Mouse (Mus musculus): ENCODE results near the gene Sec1.

The Sec1 gene

DNA sequence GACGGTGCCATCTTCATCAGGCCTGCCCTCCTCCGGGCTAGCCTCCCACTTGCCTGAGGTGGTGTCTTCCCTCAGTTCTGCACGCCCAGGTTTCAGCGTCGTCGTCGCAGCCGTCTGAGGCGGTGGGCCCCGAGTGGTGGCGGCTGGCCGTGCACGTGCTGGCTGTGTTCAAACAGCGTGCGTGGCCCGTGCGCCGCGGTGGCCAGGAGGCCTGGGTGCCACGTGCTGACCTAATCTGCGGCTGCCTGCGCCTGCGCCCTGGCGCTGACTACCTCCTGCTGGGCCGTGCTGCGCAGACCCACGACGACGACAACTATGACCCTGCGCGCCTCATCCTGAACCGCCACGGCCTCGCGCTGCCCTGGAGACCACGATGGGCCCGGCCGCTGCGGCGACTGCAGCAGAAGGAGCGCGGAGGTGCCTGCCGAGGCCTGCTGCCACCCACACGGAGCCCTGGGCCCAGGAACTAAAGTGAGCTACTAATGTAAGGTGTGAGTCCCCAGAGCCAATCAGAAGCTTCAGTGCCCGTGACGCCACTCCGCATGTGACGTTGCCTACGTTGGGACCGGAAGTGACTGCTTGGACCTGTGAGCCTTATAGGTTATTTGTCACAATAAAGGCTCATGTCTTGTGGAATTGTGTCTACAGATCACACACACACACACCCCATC lies at the start of gene Sec1:
Sec1 (minus strand) TSS at position 482 of the 671 bp plus-strand sequence.
- no peak for DNase-seq

DNA sequence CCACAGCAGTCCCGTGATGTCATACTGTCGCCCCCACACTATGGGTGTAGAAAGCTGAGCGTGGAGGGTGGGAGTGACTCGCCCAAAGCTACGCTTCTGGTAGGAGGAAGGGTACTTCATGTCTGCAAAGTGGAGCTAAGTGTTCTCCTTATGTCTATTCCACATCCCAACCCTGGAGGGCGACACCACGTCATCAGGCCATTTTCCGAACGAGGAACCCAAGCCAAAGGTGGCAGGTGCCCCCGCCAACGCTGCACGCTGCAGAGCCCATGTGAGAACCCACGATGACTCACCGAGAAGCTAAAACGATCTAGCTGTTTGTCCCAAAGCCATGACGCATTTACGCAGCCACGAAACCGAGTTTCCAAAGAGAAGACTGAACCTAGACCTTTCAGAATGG lies 48.1 kb upstream of the Sec1 start:
- no peak for DNase-seq

DNA sequence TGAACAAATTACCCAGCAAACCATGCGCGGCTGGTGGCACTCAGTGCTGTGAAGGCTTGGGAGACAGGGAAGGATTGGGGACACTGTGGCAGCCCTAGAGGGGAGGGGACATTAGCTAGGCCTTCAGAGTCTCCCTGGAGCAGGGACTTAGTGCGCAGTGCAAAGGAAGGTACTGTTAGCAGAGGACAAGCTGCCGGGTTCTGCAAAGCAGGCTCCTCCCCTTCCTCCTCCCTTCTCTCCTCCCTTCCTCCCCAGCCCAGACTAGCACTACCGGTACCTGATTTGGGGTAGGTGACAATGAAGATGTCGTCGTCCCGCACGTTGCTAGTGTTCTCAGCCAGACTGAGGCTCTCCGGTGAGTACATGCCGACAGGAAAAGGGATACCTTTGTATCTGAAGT lies 47.6 kb upstream of the Sec1 start:
- peak; percentile 37 to 44 for DNase-seq

DNA sequence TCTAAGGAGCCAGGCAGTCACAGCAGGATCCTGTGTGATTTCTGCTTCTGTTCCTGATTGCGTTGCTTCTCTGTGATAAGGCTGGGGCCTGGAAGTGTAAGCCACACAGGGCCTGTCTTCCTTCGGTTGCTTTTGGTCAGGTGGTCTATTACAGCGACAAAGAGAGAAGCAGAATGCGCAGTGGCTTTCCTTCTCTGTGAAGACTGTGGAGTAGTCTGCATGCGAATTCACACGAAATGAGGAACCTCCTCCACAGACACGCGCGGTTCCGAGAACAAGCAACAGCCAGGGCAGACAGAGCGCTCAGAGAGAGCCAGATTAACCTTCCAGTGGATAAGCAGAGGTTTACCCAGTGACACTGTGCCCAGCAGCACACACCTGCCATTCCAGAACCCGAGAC lies 47.1 kb upstream of the Sec1 start:
- DNase-seq, result no peak

DNA sequence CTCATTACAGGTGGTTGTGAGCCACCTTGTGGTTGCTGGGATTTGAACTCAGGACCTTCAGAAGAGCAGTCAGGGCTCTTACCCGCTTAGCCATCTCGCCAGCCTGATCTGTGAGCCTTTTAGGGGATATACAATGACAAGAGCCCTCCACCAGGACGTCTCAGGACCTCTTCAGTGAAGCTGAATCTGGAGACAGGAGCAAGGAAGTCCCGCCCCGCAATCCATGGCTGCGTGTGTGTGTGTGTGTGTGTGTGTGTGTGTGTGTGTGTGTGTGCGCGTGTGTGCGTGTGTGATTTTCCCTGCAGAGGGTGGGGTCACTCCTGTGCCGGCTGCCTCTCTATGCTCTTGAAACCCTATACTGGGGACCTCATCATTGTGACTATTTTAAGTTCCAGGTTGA lies 45.6 kb upstream of the Sec1 start:
- no peak for DNase-seq

DNA sequence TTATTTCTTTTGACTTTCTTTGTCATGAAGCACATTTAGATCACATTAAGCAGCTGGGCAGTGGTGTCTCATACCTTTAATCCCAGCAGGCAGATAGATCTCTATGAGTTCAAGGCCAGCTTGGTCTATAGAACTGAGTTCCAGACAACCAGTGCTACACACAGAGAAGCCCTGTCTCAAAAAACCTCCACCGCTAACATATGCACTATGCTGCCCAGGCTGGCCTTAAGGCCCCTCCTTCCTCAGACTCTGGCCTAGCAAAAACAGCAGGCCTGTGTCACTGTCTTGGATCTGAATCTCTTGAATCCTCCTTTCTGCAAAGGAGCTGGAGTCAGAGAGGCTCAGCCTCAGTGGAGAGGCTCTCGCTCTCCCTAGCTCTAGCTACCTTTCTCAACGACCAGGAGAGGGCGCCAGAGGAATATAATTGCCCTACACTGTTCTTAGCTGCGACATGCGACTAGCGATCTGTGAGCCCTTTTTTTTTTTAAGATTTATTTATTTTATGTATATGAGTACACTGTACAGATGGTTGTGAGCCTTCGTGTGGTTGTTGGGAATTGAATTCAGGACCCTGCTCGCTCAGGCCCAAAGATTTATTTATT lies 45.1 kb upstream of the Sec1 start:
- DNase-seq, result peak; percentile 50 to 83

DNA sequence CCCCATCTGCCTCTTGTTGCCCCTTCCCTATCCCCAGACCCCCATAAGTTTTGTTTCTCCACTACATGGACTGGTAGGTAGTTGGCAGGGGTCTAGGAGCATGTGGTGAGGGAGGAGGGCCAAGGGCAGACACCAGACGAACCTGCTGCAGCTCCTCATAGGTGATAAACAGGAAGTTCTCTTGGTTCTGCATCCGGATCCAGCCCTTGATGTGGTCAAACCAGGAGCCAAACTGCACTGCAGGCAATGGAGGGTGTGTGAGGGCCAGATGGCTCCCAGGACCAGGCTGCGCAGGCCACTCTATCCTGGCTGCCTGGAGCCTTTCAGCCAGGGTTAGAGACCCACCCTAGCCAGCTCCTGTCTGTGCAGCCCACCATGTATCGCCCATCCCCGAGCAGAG lies 39.3 kb upstream of the Sec1 start:
- DNase-seq, result no peak

DNA sequence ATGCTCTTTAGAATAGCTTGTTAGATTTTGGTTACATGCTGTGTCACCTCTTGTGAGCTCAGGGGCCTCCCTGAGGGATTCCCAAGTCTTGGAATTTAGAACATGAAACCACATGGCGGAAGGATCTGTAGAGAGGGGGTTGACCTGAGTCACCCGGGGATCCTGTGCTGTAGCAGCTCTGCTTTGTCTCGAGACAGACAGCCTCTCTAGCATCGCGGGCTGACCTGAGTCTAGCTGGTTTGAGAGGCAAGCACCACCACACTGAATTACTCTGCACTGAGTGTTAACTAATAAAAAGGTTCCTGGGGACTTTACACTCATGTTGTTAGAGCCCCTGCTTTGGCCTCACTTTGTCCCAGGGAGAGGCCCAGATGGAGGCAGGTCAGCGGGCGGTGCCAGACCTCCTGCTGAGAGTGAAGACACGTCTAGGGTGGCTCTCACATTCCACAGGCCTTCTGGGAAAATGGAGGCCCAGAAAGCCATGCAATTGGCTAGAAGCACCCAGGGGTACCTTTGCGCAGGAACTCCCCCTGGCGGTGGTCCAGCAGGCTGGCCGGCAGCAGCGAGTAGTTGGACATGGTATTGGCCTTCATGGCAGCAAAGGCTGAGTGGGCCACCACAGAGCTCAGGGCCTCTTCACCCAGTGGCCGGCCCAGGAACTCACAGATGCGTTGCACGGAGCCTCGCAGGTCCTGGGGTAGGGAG lies 36.7 kb upstream of the Sec1 start:
- DNase-seq, result no peak

DNA sequence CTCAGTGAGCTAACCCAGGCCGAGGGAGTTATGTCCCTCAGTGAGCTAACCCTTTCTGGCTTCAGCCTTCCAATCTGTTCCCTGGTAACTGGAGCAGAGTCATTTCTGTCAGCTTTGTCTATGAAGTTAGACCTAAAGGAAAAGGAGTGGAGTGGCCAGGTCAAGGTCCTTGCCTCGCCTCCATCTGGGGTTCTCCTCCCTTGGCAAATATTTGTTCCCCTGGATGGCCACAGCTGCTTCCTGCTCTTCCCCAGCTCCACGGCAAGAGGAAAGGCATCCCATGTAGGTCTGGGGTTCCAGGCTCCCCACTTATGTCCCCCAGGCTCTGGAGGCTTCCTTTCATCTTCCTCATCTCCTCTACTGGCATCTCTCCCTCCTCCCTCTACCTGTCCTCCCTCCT lies 33.4 kb upstream of the Sec1 start:
- DNase-seq, result no peak

DNA sequence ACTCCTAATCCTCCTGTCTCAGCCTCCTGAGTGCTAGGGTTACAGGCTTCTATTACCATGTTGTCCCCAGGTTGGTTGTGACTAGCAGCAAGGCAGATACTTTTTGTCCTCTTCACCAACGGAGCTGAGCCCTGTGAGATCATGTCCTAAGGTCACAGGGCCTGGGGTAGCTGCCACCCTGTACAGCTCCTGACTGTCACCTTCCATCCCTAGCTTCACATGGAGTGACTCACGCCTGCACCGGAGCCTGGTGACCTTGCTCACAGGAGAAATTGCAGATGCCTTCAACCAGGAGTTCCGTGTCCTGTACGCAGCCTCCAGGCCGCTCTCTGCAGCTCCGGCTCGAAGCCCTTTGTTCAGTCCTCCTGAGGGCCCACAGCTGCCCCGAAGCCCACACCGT lies 32.2 kb upstream of the Sec1 start:
- no peak for DNase-seq

DNA sequence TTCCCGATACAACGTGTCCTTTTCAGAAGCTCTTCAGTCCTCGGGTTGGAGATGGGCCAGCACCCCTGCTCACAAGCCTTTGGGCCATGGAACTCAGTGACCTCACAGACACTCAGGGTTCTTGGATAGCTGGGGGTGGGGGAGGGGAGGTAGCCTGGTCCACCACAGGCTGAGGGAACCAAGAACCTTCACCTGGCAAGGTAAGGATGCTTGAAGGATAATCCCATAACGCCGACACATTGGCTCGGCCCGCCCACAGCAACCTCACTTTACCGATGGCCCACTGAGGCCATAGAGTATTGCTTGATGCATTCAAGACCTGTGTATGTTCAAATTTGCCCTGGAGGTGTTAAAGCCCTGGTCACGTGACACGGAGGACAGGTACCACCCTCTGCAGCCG lies 31.5 kb upstream of the Sec1 start, which contains the start of gene Spaca4:
Spaca4 (minus strand) TSS at position 101 of the 400 bp plus-strand sequence.
- no peak for DNase-seq

DNA sequence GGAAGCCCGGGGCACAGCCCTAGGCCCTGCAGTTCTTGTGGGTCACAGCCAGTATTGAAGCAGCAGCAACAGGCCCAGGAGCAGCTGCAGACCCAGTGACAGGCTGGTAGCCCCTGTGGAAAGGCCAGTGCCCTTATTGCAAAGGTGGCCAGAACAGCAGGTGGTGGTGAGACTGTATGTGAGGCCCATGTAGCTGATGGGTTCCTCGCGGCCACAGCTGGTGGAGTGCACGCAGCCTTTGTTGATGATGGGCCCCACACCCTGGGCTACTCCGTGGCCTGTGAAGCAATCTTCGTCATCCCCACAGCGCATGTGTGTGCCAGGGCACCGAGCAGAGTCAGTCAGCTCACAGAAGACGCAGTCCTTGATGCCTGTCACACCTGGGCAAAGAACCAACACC lies 30.9 kb upstream of the Sec1 start:
- DNase-seq, result no peak

DNA sequence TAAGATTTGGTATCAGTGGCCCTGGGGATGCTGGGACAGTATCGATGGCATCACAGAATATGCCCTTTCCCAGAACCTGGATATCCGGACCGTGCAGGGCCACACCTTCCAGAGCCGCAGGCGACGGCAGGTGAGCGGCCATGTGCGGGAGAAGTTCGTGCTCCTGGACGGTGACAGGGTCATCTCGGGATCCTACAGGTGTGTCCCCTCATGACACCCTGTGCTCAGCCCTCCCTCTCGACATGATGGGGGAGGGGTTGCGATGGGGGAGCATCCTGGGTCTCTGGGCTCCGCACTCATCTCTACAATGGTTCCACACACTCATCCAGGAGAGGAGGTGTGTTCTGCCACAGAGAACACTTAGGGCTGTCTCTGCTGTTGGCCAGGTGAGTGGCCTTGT lies 29.6 kb upstream of the Sec1 start:
- no peak for DNase-seq

DNA sequence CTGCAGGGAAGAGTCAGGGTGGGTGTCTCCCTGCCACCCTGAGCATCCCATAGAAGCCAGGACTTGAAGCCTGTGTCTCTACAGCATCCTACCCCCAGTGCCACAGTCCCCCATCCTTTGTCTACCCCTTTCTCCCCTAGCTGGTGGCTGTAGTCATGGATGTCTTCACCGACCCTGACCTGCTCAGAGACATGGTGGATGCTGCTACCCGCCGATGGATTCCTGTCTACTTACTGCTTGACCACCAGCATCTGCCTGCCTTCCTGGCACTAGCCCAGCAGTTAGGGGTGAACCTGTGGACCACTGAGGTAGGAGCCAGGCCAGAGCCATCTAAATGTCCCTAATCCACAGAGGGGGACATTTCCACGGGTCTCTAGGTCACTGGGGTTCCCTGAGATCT lies 29.1 kb upstream of the Sec1 start:
- no peak for DNase-seq

DNA sequence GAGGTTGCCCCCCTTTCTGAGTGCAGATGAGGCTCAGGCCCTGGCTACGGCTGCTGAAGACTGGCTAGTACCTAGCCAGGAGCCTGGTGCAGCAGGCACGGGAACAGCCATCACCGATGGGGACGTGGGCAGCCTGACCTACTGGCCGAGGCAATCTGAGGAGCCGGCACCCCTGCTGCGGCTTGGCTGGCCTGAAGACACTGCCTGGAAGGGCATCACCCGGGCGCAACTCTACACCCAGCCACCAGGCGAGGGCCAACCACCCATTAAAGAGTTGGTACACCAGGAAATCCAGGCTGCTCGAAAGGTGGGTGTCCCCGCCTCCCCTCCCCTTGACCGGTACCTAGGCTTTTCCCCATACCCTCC lies 28.1 kb upstream of the Sec1 start:
- DNase-seq, result no peak

DNA sequence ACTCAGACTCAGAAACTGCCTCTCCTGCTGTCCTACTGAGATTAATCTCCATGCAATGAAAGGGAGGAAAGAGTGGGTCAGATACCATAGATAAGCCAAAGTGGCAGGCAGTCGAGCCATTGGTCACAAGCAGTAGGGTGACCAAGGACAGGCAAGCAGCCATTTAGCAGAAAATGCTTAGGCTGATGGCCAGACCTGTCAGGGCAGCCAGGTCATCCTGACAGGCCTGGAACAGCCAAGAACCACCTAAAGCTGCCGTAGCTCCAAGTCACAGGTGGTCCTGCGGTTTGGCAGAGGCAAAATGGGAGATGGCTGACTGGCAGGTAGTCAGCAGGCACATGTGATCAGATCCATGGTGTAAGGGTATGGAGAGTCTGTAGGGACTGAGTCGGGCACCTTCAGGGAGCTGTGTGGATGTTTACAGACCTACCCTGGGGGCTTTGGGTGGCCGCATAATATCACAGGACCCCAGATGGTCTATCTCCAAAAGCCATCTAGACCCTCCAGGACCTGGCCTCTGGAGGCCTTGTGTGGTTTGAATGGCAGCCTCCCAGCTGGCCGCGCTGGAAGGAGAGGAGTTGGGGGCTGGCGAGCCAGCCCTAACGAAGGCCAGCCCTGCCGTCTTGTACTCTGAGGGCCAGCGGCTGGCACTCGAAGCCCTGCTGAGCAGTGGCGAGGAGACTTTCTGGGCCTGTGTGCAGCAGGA lies 27.6 kb upstream of the Sec1 start:
- no peak for DNase-seq

DNA sequence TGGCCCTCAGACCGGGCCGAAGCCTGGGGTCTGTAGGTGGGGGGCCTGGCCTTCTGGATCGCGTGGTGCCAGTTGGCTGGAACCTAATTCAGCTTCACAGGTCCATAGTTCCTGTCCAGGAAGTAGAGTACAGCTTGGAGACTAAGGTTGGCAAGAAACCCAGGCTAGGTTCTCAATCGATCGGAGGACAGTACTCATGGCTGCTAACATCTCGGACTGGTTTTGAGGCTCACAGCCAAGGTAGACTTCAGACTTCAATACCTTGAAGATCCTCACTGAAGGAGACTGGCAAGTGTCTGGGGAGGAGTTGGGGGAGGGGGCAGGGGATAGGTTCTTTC lies 27.0 kb upstream of the Sec1 start:
- no peak for DNase-seq

DNA sequence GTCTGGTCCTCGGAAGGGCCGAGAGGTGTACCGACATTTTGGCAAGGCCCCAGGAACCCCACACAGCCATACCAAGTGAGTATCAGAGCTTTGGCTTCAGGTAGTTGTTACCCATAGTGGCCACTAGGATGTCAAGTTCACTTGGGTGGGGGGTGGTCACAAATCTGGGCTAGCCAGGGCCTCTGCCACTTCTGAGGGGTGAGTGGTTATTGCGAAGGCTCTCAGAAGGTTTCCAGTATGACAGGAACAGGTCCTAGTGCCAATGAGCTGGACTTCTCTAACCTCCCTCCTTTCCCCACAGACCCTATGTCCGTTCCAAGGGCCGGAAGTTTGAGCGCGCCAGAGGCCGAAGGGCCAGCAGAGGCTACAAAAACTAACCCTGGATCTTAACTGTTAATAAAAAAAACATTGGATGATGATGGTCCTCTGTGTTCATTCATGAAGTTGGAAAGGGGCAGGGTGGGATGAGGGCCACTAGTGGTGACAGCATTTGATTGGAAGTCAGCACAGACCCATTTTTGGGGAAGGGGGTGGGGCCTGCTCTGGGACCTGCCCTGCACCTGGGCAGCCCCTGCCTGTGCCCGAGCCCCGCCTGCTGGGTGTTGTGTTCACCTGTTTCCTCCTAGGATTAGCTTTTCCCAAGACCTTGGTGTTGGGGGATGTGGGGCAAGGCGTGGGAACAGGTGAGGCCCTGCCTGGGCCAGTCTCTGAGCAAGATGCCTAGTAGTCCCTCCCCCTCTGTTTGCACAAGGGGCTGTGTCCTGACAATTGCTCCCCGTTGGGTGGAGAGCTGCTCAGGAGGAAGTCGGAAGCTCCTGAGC lies 26.4 kb upstream of the Sec1 start, which contains the start of gene Fam83e:
Fam83e (plus strand) TSS at position 800 of the 821 bp plus-strand sequence.
- no peak for DNase-seq

DNA sequence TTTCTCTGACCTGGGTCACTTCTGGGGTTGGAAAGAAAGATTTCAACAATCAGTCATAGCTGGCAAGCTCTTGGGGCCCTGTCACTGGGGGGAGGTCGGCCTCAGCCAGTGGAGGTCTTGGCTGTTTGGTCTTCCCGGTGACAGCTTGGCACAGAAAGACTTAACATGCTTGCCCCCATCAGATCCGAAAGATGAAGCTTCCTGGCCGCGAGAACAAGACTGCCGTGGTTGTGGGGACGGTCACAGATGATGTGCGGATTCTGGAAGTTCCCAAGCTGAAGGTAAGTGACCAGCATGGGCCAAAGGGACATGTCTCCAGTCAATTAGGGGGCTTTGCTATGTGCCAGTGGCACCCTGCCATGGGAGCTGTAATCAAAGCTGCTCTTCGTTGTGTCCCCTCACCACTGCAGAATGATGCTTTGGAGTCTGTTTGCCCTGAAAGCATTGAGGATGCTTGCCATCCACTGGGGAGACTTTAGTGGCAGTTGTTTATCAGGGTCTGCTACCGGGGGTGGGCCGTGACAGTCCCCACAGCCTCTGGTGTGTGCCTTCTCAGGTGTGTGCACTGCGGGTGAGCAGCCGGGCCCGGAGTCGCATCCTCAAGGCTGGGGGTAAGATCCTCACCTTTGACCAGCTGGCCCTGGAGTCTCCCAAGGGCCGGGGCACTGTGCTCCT lies 25.7 kb upstream of the Sec1 start:
- DNase-seq, result no peak

DNA sequence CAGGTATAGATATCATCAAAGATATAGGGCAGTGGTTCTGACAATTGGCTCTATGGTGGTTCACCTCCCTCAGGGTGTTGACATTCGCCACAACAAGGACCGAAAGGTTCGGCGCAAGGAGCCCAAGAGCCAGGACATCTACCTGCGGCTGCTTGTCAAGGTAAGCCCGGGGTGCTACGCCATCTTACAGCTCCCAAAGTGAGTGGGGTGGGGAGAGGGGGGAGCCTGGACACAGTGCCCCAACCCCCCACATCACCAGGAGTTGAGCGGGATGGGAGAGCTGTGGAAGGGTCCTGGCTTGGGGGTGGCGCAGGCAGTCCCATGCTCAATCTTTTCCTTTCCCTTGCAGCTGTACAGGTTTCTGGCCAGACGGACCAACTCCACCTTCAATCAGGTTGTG lies 25.0 kb upstream of the Sec1 start:
- no peak for DNase-seq

DNA sequence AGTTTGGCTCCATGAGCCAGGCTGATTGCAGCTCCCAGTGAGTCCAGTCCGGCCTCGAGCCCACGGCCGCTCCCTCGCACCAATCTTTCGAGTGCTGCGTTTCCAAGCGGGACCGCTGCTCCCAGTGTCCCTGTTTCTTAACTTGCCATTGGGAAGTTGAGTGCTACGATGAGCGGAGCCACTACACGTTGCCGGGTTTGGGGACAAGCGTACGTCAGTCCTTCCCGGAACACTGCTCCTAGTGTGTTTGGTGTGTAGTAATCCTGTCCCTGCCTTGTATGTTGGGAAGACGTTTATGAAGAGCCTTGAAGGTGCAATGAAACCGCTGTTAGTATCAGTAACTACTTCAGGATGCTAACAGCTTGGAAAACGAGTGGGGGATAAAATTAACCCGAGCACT lies 24.1 kb upstream of the Sec1 start:
- DNase-seq, result no peak

DNA sequence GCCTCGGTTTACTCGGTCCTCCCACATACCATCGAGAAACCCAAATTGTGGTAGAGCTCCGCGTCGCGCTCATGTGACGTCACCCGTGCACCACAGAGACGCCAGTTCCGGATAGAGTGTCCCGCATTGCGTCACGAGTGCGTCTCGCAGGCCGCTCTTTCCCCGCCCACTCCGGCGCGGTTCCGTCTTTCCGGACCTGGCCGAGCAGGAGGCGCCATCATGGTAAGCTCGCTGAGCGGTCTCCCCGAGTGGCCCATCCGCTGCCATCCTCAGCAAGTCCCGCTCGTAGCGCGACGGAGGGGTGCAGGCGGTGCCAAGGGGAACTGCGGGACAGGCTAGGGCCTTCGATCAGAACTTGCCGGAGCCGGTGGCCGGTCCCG lies 23.7 kb upstream of the Sec1 start, which contains the start of gene Sphk2:
Sphk2 (minus strand) TSS at position 85 of the 380 bp plus-strand sequence.
- peak; percentile 97 for DNase-seq

Data from spleen, adult 18-20 months (tissue).